Mouse (Mus musculus): ENCODE results near the gene Auts2. TPM values are rescaled to one million over a fixed set of nuclear protein-coding genes. Genes with fewer than 3 reads are reported as not detected.

Gene Auts2
- polyA plus RNA-seq, 1 experiment, result 0.01 TPM

DNA sequence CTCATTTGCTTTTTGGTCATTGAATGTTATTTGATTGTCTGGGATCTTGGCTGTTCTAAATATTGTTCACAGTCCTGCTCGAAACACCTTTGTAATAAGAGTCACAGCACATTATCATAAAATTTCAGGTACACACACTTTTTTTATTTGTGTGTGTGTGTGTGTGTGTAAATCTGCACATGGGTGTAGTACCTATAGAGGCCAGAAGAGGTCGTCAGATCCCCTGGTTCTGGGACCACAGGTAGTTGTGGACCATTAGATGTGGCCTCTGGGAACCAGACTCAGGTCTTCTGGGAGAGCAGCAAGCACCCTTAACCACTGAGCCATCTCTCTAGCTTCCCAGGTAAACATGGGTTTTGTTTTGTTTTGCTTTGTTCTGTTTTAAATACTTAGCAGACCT lies 830.7 kb downstream of the Auts2 start:
- H3K4me1 ChIP-seq (ENCODE audit: control insufficient read depth), result no peaks in the 10 kb centered on the region
- H3K9me3 ChIP-seq (ENCODE audit: control insufficient read depth, low read length), result no peaks in the 10 kb centered on the region
- H3K27me3 ChIP-seq (ENCODE audit: control insufficient read depth), result no peaks in the 10 kb centered on the region
- H3K4me3 ChIP-seq (replicated peaks), result no peak overlapping the region
- no peak for TF ChIP-seq TAL1 (IDR thresholded peaks at IDR 0.05; ENCODE audit: low read length)
- TF ChIP-seq GATA1 (IDR thresholded peaks at IDR 0.05; ENCODE audit: low read length), result no peak
- H3K36me3 ChIP-seq (ENCODE audit: control insufficient read depth), result no peaks in the 10 kb centered on the region

DNA sequence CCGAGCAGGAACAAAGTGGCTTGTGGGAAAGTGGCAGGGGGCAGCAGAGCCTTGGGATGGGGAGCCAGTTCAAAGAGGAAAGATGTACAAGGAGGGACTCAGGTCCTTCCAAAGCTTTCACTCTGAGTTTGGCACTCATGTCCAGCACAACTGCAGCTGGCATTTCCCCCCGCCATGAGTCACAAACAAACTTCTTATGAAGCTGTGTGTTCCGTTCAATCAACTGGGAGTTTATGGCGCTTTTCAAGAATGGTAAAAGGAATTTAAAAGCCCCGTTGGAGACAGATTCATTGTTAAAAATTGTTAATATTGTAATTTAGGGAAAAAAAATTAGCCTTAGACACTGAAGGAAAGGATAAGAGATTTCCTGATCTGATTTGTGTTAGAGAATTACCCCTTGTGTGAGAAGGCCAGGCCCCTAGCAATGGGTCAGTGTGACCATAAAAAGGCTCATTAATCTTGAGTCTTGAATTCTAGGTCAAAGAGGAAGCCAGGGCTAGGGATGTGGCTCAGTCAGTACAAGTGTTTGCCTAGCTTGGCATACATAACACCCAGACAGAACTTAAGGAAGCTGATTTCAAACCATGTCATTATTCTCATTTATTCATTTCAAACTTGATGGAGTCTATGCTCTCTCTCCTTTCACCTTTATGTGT lies 831.5 kb downstream of the Auts2 start:
- no peaks in the 10 kb centered on the region for H3K4me1 ChIP-seq (ENCODE audit: control insufficient read depth)
- no peaks in the 10 kb centered on the region for H3K9me3 ChIP-seq (ENCODE audit: control insufficient read depth, low read length)
- H3K4me3 ChIP-seq (replicated peaks), result no peak overlapping the region
- no peaks in the 10 kb centered on the region for H3K36me3 ChIP-seq (ENCODE audit: control insufficient read depth)
- H3K27me3 ChIP-seq (ENCODE audit: control insufficient read depth), result no peaks in the 10 kb centered on the region
- TF ChIP-seq TAL1 (IDR thresholded peaks at IDR 0.05; ENCODE audit: low read length) (no peak), GATA1 (IDR thresholded peaks at IDR 0.05; ENCODE audit: low read length) (no peak)

DNA sequence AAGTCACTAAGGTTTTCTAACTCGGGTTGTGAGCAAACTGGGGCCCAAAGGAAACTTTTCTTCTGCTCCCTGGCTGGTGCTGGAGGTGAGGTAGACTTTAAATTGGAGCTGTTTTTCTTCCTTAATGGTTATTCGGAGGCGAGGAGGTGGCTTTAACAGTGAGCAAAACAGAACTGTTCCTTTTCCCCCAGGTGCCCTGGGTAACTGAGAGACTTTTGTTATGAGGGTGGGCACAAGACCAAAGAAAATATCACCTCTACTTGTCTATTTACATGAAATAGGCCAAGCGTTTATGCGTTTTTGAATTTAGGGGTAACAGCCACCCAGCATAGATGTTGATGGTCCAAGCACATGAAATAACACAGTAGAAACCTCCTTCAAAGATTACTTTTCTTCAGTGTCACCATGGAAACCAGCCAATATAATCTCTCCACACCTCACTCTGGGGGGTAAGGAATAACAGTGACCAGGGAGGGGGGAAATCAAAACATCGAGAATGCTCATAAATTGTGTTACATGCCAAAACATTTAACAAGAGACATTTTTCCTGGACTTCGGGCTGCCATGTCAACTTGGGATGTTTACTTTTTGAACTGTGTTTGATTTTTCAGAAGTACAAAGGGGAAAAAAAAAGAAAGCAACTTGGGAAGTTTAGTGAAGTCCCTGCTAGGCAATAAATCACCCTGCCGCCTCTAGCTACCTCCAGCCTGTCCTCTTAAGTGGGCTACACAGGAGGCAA lies 832.2 kb downstream of the Auts2 start:
- H3K9me3 ChIP-seq (ENCODE audit: control insufficient read depth, low read length), result no peaks in the 10 kb centered on the region
- H3K4me3 ChIP-seq (replicated peaks), result no peak overlapping the region
- H3K4me1 ChIP-seq (ENCODE audit: control insufficient read depth), result no peaks in the 10 kb centered on the region
- no peaks in the 10 kb centered on the region for H3K27me3 ChIP-seq (ENCODE audit: control insufficient read depth)
- TF ChIP-seq GATA1 (IDR thresholded peaks at IDR 0.05; ENCODE audit: low read length) (no peak), TAL1 (IDR thresholded peaks at IDR 0.05; ENCODE audit: low read length) (no peak)
- H3K36me3 ChIP-seq (ENCODE audit: control insufficient read depth), result no peaks in the 10 kb centered on the region

DNA sequence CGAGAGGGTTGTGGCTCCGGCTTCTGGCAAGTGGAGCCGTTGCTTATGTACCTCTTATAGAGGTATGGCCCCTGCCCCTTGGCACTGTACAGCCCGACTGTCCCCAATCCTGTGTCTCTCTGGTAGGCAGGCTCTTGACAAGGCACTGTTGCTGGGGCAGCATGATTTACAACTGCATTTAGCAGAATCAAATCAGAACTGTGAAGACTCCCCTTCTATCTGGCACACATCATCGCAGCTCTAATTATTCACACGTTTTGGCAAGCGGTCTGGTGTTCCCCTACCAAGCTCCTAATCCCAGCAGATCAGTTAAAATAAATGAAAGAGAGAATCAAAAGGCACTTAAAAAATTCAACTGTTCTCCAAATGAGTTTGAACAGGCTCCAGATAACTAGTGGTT lies 835.7 kb downstream of the Auts2 start:
- no peaks in the 10 kb centered on the region for H3K9me3 ChIP-seq (ENCODE audit: control insufficient read depth, low read length)
- H3K4me3 ChIP-seq (replicated peaks), result no peak overlapping the region
- no peaks in the 10 kb centered on the region for H3K36me3 ChIP-seq (ENCODE audit: control insufficient read depth)
- TF ChIP-seq TAL1 (IDR thresholded peaks at IDR 0.05; ENCODE audit: low read length), result no peak
- no peak for TF ChIP-seq GATA1 (IDR thresholded peaks at IDR 0.05; ENCODE audit: low read length)
- H3K4me1 ChIP-seq (ENCODE audit: control insufficient read depth), result no peaks in the 10 kb centered on the region
- no peaks in the 10 kb centered on the region for H3K27me3 ChIP-seq (ENCODE audit: control insufficient read depth)

DNA sequence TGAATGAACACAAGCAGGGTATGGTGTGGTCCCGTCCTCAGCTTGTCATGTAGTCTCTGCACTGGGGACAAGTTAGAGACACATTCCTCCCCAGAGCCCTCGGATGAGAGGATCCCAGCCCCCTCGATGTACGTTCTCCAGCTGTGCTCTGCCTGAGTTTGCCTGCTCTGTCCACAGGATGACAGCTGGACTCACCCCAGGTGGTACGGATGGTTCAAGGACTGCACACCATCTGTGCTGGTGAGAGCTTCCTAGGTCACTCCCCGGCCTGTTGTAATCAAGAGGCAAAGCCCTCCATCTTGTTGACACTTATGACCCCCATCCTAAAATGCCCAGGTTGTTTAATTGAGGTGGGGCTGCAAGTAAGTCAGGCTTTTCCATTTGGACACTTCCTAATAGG lies 839.4 kb downstream of the Auts2 start:
- no peaks in the 10 kb centered on the region for H3K27me3 ChIP-seq (ENCODE audit: control insufficient read depth)
- no peaks in the 10 kb centered on the region for H3K9me3 ChIP-seq (ENCODE audit: control insufficient read depth, low read length)
- H3K4me1 ChIP-seq (ENCODE audit: control insufficient read depth), result no peaks in the 10 kb centered on the region
- TF ChIP-seq TAL1 (IDR thresholded peaks at IDR 0.05; ENCODE audit: low read length), result no peak
- TF ChIP-seq GATA1 (IDR thresholded peaks at IDR 0.05; ENCODE audit: low read length), result no peak
- no peak overlapping the region for H3K4me3 ChIP-seq (replicated peaks)
- no peaks in the 10 kb centered on the region for H3K36me3 ChIP-seq (ENCODE audit: control insufficient read depth)

DNA sequence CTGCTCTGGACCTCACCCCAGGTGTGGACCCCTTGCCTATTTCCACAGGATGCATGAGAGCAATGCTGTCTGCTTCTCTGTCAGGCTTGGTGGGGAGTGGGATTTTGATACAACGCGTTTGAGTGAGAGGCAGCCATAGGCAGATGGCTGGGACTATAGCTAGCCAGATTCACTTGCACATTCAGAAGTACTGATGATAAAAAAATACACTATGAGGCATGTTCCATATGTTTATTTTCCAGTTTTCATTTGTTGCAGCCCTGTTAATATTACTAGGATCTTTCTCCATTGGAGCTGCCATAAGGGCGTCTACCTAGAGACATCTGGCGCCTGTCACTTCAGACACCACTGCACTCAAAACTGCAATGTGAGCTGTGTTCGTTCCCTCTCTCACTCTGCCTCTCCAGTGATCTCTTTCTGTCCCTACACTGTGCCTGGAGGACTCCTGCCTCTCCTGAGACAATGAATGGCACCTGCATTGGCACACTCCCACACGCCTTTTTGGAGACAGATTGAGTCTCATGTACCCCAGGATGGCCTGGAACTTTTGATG lies 840.2 kb downstream of the Auts2 start:
- TF ChIP-seq TAL1 (IDR thresholded peaks at IDR 0.05; ENCODE audit: low read length), result no peak
- TF ChIP-seq GATA1 (IDR thresholded peaks at IDR 0.05; ENCODE audit: low read length), result no peak
- H3K36me3 ChIP-seq (ENCODE audit: control insufficient read depth), result no peaks in the 10 kb centered on the region
- H3K4me3 ChIP-seq (replicated peaks), result no peak overlapping the region
- H3K4me1 ChIP-seq (ENCODE audit: control insufficient read depth), result no peaks in the 10 kb centered on the region
- H3K27me3 ChIP-seq (ENCODE audit: control insufficient read depth), result no peaks in the 10 kb centered on the region
- no peaks in the 10 kb centered on the region for H3K9me3 ChIP-seq (ENCODE audit: control insufficient read depth, low read length)

DNA sequence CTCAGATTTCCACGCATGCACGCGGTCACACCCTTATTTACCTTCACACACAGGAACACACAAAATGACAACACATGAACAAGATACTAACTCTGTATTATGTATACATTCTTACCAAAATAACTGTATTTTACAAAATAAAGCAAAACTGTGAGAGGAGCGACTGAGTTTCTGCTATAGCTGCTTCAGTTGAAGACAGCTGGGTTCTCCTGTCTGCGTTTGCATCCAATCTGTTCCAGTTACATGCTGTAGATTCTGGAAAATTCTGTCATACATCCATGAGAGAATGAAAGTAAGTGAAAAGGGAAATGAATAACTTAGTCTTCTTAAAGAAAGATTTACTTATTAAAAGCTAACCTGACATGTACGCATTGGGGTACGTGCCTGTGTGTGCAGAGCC lies 844.2 kb downstream of the Auts2 start:
- no peaks in the 10 kb centered on the region for H3K4me1 ChIP-seq (ENCODE audit: control insufficient read depth)
- no peaks in the 10 kb centered on the region for H3K9me3 ChIP-seq (ENCODE audit: control insufficient read depth, low read length)
- no peaks in the 10 kb centered on the region for H3K27me3 ChIP-seq (ENCODE audit: control insufficient read depth)
- TF ChIP-seq GATA1 (IDR thresholded peaks at IDR 0.05; ENCODE audit: low read length) (no peak), TAL1 (IDR thresholded peaks at IDR 0.05; ENCODE audit: low read length) (no peak)
- H3K4me3 ChIP-seq (replicated peaks), result no peak overlapping the region
- no peaks in the 10 kb centered on the region for H3K36me3 ChIP-seq (ENCODE audit: control insufficient read depth)

DNA sequence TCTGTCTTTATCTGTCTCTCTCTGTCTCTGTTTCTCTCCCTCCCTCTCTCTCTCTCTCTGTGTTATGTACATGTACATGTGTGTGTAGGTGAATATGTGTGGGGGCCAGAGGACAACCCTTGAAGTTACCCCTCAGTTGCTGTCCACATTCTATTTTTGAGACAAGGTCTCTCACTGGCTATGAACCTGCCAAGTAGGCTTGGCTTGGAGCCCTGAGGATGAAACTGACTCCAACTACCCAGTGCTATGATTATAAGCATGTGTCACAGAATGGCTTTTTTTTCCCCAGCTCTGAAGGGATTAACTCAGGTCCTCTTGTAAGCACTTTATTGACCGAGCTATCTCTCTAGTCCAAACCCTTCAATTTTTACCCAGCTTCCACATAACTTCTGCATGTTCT lies 852.4 kb downstream of the Auts2 start:
- H3K9me3 ChIP-seq (ENCODE audit: control insufficient read depth, low read length), result no peaks in the 10 kb centered on the region
- no peaks in the 10 kb centered on the region for H3K27me3 ChIP-seq (ENCODE audit: control insufficient read depth)
- no peaks in the 10 kb centered on the region for H3K4me1 ChIP-seq (ENCODE audit: control insufficient read depth)
- H3K4me3 ChIP-seq (replicated peaks), result no peak overlapping the region
- TF ChIP-seq TAL1 (IDR thresholded peaks at IDR 0.05; ENCODE audit: low read length), result no peak
- no peak for TF ChIP-seq GATA1 (IDR thresholded peaks at IDR 0.05; ENCODE audit: low read length)
- H3K36me3 ChIP-seq (ENCODE audit: control insufficient read depth), result no peaks in the 10 kb centered on the region

DNA sequence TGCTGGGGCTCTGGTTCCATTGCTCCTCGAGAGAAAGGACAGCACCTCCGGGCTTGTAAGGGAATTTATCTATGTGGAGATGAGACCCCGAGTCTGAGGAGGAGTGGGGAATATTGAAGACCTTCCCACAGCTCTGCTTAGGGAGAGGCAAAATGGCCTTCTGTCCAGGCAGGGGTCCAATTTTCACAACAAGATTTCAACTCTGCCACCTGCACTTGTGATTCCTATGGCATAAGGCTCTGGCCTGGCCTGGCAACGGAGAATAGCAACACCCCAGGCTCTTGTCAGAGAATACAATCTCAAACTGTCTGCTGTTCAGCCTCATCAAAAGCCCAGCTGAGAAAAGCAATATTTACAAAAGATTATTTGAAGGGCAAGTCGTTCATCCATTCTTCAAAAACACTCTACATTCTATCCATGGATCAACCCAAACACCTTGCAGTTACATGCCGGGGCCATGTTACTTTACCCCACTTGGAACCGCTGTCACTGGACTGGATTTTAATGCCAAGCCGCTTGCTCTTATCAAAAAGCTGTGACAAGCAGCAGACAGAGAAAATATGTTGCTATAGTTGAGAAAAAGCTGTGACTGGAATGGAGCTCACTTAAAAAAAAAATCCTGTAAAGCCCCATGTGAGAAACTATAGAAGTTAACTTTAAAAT lies 856.1 kb downstream of the Auts2 start:
- Histone ChIP-seq H3K4me3 (replicated peaks) (no peak overlapping the region), H3K36me3 (ENCODE audit: control insufficient read depth) (no peaks in the 10 kb centered on the region), H3K27me3 (ENCODE audit: control insufficient read depth) (no peaks in the 10 kb centered on the region), H3K4me1 (ENCODE audit: control insufficient read depth) (no peaks in the 10 kb centered on the region), H3K9me3 (ENCODE audit: control insufficient read depth, low read length) (peaks cover 2% of the 10 kb centered on the region; the same call in 1 of the 2 replicates)
- no peak for TF ChIP-seq TAL1 (IDR thresholded peaks at IDR 0.05; ENCODE audit: low read length)
- TF ChIP-seq GATA1 (IDR thresholded peaks at IDR 0.05; ENCODE audit: low read length), result no peak
